ENCODE assay signal across 25 mouse cellular contexts in genomic region chr6:42777066-42777465, GRCm38 (mm10). TPM values are rescaled to one million over a fixed set of nuclear protein-coding genes. Genes with fewer than 3 reads are reported as not detected.
"Had no signal": no experiment of that assay in that cellular context is flagged by ENCODE, and none has a peak within 500 bp of the region (broad histone marks: within the 10 kb centered on the region; RNA-seq: fewer than 3 reads in every experiment).

No protein-coding gene starts in this region.

- H3K36me3 ChIP-seq: neural tube, embryonic 13.5 days; neural tube, embryonic 15.5 days; stomach, embryonic 15.5 days had no signal

- H3K4me3 ChIP-seq: neural tube, embryonic 13.5 days; neural tube, embryonic 15.5 days; stomach, embryonic 15.5 days had no signal

- H3K27me3 ChIP-seq: neural tube, embryonic 13.5 days; neural tube, embryonic 15.5 days; stomach, embryonic 15.5 days had no signal

- H3K4me2 ChIP-seq: neural tube, embryonic 13.5 days; neural tube, embryonic 15.5 days; stomach, embryonic 15.5 days had no signal

- H3K4me1 ChIP-seq: neural tube, embryonic 13.5 days; neural tube, embryonic 15.5 days; stomach, embryonic 15.5 days had no signal

- H3K27ac ChIP-seq: neural tube, embryonic 13.5 days; neural tube, embryonic 15.5 days; stomach, embryonic 15.5 days; stomach, postnatal 0 days had no signal

- DNase-seq: retina, postnatal 1 day; right cerebral cortex, adult 18-20 months; right cerebral cortex, postnatal 14 days; right cerebral cortex, postnatal 25 days; right cerebral cortex, postnatal 4 days; spleen, adult 18-20 months; thymus, adult 18-20 months; thymus, adult 2 months; thymus, postnatal 14 days; thymus, postnatal 25 days; thymus, postnatal 36 days; thymus, postnatal 4 days had no signal

- H3K9ac ChIP-seq: neural tube, embryonic 13.5 days; neural tube, embryonic 15.5 days; stomach, embryonic 15.5 days had no signal

- H3K9me3 ChIP-seq: neural tube, embryonic 13.5 days; neural tube, embryonic 15.5 days; stomach, embryonic 15.5 days had no signal

RNA-seq across cellular contexts. Expression of gene Olfr452, which starts 7.8 kb away (rescaled TPM):
- total RNA-seq: neutrophil, adult 5-6 weeks had no signal
- polyA plus RNA-seq: neural tube, embryonic 13.5 days; neural tube, embryonic 14.5 days; neural tube, embryonic 15.5 days; small intestine, adult 2 months; spleen, adult 2 months; stomach, embryonic 14.5 days; stomach, embryonic 15.5 days; stomach, embryonic 16.5 days; stomach, postnatal 0 days; testis, adult 2 months; thymus, adult 2 months; thymus, postnatal 0 days; urinary bladder, adult 2 months had no signal

RNA-seq across cellular contexts. Expression of gene Olfr38, which starts 20.9 kb away (rescaled TPM):
- total RNA-seq: neutrophil, adult 5-6 weeks had no signal
- polyA plus RNA-seq: neural tube, embryonic 13.5 days; neural tube, embryonic 14.5 days; neural tube, embryonic 15.5 days; small intestine, adult 2 months; spleen, adult 2 months; stomach, embryonic 14.5 days; stomach, embryonic 15.5 days; stomach, embryonic 16.5 days; stomach, postnatal 0 days; testis, adult 2 months; thymus, adult 2 months; thymus, postnatal 0 days; urinary bladder, adult 2 months had no signal

RNA-seq across cellular contexts. Expression of gene Olfr450, which starts 34.7 kb away (rescaled TPM):
- total RNA-seq: neutrophil, adult 5-6 weeks had no signal
- polyA plus RNA-seq: neural tube, embryonic 13.5 days; neural tube, embryonic 14.5 days; neural tube, embryonic 15.5 days; small intestine, adult 2 months; spleen, adult 2 months; stomach, embryonic 14.5 days; stomach, embryonic 15.5 days; stomach, embryonic 16.5 days; stomach, postnatal 0 days; testis, adult 2 months; thymus, adult 2 months; thymus, postnatal 0 days; urinary bladder, adult 2 months had no signal

RNA-seq across cellular contexts. Expression of gene Olfr453, which starts 37.9 kb away (rescaled TPM):
- polyA plus RNA-seq: neural tube, embryonic 13.5 days; neural tube, embryonic 14.5 days; neural tube, embryonic 15.5 days; small intestine, adult 2 months; spleen, adult 2 months; stomach, embryonic 14.5 days; stomach, embryonic 15.5 days; stomach, embryonic 16.5 days; stomach, postnatal 0 days; testis, adult 2 months; thymus, adult 2 months; thymus, postnatal 0 days; urinary bladder, adult 2 months had no signal

RNA-seq across cellular contexts. Expression of gene Olfr449, which starts 57.1 kb away (rescaled TPM):
- polyA plus RNA-seq: neural tube, embryonic 13.5 days; neural tube, embryonic 14.5 days; neural tube, embryonic 15.5 days; small intestine, adult 2 months; spleen, adult 2 months; stomach, embryonic 14.5 days; stomach, embryonic 15.5 days; stomach, embryonic 16.5 days; stomach, postnatal 0 days; testis, adult 2 months; thymus, adult 2 months; thymus, postnatal 0 days; urinary bladder, adult 2 months had no signal
